Mouse (Mus musculus): ENCODE results near the gene Osbpl8. TPM values are rescaled to one million over a fixed set of nuclear protein-coding genes. Genes with fewer than 3 reads are reported as not detected.

Osbpl8 gene
- polyA plus RNA-seq, 1 experiment from 2014 or later: 17.3 TPM

DNA sequence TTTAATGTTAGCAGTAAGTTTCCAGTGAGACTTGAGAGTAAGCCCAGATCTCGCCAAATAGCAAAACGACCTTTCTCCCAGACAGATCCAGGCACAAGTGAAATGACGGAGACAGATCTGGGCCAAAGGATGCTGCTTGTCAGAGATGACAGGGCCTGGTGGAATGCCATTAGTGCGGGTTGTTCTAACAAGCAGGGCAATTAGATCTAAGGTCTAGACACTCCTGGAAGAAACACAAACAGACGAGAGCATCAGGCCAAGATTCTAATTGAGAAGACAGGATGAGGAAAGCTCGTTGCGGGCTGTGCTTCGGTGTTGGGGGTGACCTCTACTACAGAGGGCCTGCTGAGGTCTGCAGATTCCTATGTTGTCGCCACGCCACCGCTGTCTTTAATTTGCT lies 174.7 kb downstream of the Osbpl8 start:
- 73% methylated on average over 11 of the region's 11 CpGs for WGBS
- no peaks in the 10 kb centered on the region for H3K9me3 ChIP-seq (replicated peaks)
- no peaks in the 10 kb centered on the region for H3K36me3 ChIP-seq (ENCODE audit: poor library complexity, severe bottlenecking)
- no peak overlapping the region for H3K27ac ChIP-seq
- H3K27me3 ChIP-seq: no peaks in the 10 kb centered on the region
- no peak for ATAC-seq
- no peak overlapping the region for H3K4me3 ChIP-seq
- peaks cover 8% of the 10 kb centered on the region for H3K4me1 ChIP-seq
- no peak overlapping the region for H3K4me2 ChIP-seq
- no peak overlapping the region for H3K9ac ChIP-seq

DNA sequence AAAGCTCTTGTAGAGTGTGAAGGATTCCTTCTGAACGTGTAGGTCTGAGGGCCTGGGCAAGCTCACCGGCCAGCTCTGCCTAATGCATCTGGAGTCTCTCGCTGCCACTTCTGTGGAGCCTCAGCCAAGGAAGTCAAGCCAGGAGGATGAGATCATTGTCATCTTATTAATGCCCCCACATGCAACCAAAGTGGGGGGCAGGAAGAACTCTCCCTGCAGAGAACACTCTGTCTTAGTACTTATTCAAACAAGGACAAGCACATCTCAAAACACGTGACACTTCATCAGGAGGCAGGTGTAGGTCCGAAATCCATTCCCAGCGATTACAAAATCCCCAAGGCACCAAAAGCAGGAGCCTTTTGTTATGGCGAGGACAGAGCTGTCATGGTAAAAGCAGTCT lies 177.2 kb downstream of the Osbpl8 start:
- no peak for ATAC-seq
- Histone ChIP-seq H3K4me1 (no peaks in the 10 kb centered on the region), H3K27me3 (no peaks in the 10 kb centered on the region), H3K27ac (no peak overlapping the region), H3K4me2 (no peak overlapping the region), H3K9me3 (replicated peaks) (no peaks in the 10 kb centered on the region), H3K9ac (no peak overlapping the region), H3K4me3 (no peak overlapping the region), H3K36me3 (ENCODE audit: poor library complexity, severe bottlenecking) (no peaks in the 10 kb centered on the region)
- 84% methylated on average over 7 of the region's 7 CpGs for WGBS

DNA sequence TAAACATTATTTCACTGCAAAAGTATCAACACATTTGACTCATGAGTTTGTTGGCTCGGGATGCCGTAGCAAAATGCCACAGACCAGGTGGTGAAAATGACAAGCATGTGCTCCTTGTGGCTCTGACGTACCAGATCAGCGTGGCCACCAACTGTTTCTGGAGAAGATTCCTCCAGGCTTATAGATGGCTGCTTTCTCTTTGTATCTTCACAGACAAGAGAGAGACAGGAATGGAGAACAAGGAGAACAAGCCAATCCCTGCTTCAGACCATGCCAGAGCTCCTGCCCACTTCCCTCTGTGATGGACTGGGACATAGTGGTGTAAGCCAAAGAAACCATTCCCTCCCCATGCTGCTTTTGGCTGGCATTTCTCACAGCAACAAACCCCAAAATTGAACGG lies 179.0 kb downstream of the Osbpl8 start:
- WGBS: 91% methylated on average over 5 of the region's 5 CpGs
- ATAC-seq: no peak
- Histone ChIP-seq H3K9me3 (replicated peaks) (no peaks in the 10 kb centered on the region), H3K36me3 (ENCODE audit: poor library complexity, severe bottlenecking) (no peaks in the 10 kb centered on the region), H3K27ac (no peak overlapping the region), H3K9ac (no peak overlapping the region), H3K27me3 (no peaks in the 10 kb centered on the region), H3K4me2 (no peak overlapping the region), H3K4me1 (no peaks in the 10 kb centered on the region), H3K4me3 (no peak overlapping the region)

Other genes starting within 250 kb of the Osbpl8 start
- 152 and 159 TPM in 2 replicates for gene Csrp2, start 245.0 kb upstream of the Osbpl8 start, polyA plus RNA-seq (2015; fragmentation: Nextera tagmentation; extraction: Ambion mirVana)
- 46.0 and 46.9 TPM in 2 replicates for gene Zdhhc17, start 154.6 kb upstream of the Osbpl8 start, polyA plus RNA-seq (2015; fragmentation: Nextera tagmentation; extraction: Ambion mirVana)
- gene Bbs10, start 133.9 kb downstream of the Osbpl8 start, polyA plus RNA-seq (2015; fragmentation: Nextera tagmentation; extraction: Ambion mirVana): 6.7 and 6.8 TPM in 2 replicates